Mouse (Mus musculus) skeletal muscle tissue, adult 2 months (tissue): ENCODE results near the gene Tmbim1.
"Not testable (repeated sequence)": the region's sequence is repeated elsewhere in the genome, so short reads cannot be mapped to it uniquely, and the experiment has no call there.

ENCODE experiments used
- DNase-seq: peaks from one replicate; pipeline ENCODE4 v3.0.0-alpha.2; 2012; ENCODE audit warnings: low read depth, low spot score

Gene Tmbim1

DNA sequence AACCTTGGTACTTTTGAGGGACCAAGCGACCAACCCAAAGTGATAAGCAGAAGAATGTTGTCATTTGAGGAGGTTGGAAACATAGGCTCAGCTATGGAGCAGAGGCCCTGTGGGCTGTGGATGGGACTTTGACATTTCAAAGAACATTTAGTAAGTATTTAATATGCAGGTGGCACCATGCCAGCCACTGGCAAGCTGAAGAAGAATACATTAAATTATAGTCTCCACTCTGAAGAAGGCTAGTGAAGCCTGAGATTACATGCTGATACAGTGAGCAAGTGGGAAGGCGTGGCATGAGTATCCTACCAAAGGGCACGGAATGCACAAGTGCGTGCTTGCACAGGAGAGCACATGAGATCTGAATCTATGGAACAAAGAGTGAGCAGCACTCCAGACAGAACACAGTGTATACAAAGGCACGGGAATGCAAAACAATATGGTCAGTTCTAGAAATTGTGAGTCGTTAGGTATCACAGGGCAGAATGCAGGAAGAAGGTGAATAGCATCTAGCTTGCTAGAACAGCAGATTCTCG lies 24.5 kb upstream of the Tmbim1 start:
- no peak for DNase-seq

DNA sequence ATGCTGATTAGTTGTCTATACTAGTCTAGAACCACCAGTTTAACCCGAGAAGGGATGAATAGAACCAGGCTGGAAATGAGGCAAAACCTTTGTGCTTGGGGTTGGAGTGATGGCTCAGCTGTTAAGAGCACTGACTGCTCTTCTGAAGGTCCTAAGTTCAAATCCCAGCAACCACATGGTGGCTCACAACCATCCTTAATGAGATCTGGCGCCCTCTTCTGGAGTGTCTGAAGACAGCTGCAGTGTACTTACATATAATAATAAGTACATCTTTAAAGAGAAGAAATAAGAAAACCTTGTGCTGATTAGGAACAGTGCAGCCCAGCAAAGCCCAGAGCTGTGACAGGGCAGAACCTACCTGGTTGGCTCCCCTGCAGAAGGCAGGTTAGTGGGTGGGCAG lies 21.5 kb upstream of the Tmbim1 start:
- not testable (repeated sequence) for DNase-seq

DNA sequence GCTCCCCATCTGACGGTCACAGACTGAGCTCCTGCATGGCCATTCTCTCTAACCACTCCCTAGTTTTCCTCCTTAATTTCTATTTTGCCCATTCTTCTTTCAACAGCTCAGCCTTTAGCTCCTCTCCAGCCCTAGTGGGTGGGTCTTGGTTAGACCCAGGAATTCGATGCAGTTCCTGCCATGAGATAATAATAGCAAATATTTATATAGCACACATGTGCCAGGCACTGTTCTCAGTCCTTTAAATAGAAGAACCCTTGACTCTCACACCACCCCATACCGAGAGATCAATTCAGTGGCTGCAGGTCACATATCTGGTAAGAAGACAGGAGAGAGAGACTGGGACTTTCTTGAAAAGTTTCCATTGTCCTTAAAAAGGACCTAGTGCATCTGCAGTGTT lies 16.0 kb upstream of the Tmbim1 start:
- DNase-seq, result no peak

DNA sequence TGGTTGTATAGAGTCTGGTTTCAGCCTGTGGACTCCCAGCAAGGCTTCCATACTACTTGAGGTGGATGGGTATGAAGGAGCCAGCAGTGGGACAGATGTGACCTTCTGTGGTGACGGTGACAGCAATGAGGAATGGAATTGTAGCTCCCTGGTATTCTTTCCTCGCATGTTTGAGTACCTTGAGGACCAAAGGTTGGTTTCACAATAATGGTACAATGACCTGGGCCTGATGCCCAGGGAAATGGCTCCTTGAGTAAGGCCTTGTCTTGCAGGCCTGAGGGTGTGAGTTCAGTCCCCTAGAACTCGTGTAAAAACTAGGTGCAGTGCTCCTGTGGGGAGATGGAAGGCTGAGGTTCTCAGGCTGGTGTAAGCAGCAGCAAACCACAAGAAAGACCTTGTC lies 13.3 kb upstream of the Tmbim1 start:
- no peak for DNase-seq

DNA sequence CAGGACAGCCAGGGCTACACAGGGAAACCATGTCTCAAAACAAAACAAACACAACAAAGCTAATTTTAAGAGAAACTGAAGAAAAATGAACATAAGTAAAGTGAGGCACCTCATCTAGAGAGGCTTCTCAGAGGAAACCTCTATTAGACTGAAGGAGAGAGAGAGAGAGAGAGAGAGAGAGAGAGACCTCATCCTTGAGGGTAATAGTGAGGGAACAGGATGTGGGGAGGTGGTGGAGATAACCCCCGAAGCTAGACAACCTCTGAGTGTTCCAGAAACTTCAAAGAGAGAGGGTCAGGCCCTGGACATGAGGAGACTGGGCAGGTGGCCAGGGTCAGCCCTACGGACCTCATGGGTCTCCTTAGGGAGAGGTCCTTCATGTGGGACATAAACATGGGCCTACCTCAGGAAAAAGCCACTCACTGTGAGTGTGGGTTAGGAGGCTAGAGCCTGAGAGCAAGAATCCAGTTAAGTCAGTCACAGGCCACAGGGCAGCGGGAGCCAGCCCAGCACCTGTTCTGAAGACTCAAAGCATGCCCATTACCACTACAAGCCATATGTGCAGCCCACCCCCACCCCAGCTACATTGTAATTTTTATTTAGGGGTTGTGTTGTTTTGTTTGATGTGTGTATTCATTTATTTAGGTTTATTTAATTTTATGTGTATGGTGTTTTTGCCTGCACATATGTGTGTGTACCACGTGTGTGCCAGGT lies 10.8 kb upstream of the Tmbim1 start:
- DNase-seq, result no peak

DNA sequence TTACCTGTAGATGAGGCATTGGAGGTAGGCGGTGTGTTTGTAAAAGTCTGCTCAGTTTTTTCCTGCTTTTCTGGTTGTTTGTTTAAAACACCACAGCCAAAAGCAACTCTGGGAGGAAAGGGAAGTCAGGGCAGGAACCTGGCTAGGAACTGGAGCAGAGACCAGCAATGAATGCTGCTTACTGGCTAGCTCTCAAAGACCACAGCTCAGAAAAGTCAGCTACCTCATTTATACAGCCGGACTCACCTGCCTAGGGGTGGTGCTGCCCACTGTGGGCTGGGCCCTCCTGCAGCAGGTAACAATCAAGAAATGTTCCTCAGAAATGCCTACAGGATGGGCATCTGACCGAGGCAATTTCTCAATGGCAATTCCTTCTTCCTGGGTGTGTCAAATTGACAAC lies 9.4 kb upstream of the Tmbim1 start:
- DNase-seq, result no peak

DNA sequence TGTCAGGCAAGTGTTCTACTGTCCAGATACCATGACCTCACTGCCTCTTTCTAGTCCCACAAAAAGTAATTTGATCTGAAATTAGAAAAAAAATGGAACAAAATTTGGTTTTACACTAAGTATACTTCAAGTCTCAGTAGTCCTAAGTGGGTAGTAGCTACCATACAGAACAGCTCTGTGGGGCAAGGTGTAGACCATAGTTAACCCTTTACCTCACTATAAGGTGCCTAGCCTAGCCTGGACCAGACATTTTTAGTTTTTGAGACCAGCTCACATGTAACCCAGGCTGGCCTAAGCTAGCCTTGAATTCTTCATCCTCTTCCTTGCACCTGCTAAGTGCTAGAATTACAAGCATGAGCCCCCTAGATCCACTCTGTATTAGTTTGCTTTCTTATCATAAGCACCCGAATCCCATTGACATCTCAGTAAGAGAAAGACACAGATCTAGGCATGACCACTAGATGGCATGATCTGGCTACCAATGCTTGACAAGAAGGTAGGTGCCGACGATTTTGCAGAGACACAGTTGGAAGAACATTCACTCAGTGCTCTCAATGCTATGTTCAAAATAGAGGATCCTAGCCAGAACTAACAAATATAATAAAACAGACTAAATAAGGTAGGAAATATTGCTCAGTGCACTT lies 7.7 kb upstream of the Tmbim1 start:
- peak; percentile 78 for DNase-seq

DNA sequence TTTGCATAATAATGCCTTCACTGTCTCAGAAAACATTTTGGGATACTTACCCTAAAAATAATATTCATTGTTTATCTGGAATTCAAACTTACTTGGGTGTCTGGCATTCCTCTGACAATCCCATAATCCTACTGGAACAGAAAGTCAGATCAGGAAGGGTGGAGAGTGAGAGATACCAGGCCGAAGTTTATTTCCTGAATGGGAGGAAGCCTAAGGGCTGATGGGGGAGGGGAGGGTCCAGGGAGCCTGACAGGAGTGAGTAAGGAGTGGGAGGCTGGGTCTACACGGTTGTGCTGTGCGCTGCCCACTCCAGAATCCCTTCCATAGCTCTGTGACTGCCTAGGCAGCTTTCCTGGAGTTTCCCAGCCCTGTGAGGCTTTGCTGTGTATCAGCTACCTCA lies 4.3 kb upstream of the Tmbim1 start:
- no peak for DNase-seq

DNA sequence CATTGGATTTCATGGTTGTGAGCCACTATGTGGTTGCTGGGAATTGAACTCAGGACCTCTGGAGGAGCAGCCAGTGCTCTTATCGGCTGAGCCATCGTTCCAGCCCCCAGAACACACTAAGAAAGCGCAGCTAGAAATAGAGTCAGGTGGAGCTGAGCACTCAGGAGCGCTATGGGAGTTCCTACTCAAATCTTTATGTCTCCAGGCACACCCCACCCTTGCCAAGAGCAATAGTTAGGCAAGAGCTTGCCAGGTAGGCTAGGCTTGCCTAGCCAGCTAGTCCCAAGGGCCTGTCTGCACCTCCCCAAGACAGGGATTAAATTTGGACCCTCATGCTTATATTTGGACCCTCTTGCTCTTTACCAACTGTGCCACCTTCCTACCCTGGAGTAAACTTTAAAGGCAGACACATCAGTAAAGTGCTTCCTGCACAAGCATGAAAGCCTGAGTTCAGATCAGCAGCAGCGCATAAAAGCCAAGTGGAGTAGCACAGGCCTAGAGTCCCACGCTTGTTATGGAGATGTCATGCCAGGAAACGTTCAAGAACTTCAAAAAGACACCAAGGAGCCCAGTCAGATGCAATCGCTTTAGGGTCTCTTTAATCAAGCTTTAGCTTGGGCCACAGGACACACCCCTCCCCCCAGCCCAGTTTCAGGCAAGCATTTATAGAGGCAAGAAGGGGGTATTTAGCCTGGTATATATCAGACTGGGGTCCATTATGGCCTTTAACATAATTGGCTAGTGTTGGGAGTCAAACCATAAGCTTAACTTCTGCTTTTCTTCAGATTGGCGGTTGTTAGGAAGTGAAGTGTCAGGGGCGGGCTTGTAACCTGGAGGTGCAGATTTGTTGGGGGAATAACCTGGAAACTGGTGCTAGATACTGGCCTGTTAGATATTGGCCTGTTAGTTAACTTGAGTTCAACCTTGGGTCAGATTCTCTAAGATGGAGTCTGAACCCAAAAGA lies 2.9 kb upstream of the Tmbim1 start:
- no peak for DNase-seq

DNA sequence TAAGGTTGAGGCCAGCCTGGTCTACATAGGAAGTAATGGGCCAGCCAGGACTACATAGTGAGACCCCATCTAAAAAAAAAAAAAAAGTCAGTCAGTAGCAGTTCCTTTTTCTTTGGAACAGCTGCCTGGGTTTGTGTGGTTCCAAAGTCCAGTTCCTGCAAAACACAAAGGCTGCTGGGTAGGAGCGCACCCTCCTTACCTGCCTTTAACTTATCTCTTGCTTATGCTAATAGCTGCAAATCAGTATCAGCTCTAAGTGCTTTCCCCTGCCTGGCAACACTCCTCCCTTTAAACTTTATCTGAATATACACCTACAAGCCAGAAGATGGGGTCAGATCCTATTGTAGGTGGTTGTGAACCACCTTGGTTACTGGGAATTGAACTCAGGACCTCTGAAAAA lies 1.7 kb upstream of the Tmbim1 start:
- DNase-seq, result no peak

DNA sequence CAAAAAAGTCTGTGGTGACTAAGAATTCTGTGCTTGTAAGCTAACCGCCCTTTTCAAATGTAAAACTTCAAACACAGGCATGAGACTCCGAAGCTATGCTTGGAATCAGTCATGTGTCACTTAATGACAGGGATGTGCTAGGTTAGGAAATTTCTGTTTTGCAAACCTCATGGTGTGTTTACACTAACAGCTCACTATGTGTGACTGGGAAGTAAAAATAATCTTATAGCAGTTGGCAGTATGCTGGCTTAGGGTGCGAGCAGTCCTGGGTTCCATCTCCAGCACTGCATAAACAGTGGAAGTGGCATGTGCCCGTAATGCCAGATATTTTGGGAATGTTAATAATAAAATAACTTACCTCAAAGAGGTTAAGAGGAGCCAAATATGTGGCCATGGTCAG lies 476 bp downstream of the Tmbim1 start:
- no peak for DNase-seq

DNA sequence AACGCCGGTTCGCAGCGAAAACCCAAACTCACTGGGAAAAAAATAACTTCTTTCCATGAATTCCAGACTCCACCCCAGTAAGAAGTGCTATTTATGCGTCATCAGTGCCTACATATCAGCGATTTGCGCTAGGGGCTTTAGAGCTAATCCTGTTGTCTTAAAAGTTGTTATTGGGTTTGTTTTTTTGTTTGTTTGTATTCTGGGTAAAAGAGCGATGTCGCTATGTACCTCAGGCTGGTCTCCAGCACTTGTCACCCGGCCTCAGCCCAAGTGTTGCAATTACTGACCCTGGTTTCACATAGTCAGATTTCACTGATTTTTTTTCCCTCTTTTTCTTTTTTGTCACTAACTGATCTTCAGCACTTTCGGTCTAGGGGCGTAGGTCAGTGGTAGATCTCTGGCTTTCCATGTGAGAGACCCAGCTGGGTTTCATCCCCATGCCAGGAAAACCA lies 1.1 kb downstream of the Tmbim1 start:
- no peak for DNase-seq

DNA sequence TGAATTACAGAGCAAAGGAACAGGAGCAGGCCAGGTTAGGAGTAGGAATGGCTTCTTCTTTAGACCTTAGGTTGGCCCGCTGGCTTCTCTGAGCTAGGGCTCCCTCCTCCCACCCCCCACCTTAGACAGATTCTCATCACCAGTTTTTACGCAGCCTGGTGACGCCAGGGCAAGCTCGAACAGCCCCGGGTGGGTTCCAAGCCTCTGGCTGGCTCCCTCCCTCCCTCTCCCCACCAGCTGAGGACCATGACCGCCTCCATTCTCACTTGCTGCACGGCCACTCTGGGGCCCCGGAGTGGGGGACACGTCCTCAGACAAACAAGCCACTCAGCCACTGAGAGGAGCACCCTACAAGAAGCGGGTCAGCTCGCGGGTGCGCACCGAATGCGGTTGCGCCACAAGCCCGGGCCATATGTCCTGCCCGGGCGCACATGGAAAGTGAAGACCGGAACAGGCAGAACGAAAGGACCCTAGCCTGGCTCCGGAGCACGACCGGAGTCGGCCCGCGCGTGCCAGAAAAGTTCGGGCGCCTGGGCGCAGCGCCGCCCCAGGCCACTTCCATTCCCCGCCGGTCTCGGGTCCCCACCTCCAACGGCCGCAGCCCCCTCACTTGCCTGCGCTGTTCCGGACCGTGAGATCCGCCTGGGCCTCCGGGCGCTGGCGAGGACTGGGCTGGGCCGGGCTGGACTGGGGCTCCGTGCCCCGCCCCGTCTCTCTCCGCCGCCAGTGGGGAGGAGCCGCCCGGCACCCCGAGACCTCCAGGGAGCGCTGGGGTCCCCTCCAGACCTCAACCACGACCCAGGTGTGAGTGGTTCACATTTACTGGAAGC lies 1.7 kb downstream of the Tmbim1 start:
- peak; percentile 53 for DNase-seq

DNA sequence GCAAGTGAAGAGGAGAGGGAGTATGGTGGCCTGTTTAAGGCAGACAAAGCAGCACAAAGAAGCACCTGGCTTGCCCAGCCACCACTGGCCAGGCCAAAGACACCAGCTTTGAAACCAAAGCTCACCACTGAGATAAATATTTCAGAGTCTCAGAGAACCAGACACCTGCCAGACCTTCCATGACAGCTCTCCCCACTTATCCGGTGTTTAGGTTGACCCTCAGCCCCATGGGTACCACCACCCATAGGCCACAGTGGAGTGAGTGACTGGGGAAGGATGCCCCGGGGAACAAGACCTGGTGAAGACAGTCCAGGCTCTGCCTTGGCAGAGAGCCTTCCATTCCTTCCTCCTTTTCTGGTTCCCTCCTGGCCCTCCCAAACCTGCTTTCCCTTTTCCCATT lies 2.6 kb downstream of the Tmbim1 start:
- no peak for DNase-seq

DNA sequence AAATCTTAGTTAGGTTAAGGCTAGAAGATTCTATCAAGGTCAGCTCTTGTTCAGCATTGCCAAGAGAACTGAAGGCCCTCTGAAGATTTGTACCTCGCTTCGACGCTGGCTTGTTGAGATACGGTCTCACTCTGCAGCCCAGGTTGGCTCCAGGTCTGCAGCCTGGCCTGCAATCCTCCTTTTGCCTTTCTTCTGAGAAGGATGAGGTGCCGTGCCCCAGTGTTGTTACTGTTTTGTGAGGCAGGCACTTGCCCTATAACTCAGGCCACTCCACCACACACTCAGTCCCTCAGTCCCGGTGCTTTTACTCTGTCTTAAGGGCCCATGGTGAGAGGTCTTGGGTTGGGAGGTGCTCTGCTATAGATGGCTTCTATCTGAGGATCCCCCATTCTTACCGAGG lies 3.2 kb downstream of the Tmbim1 start:
- no peak for DNase-seq

DNA sequence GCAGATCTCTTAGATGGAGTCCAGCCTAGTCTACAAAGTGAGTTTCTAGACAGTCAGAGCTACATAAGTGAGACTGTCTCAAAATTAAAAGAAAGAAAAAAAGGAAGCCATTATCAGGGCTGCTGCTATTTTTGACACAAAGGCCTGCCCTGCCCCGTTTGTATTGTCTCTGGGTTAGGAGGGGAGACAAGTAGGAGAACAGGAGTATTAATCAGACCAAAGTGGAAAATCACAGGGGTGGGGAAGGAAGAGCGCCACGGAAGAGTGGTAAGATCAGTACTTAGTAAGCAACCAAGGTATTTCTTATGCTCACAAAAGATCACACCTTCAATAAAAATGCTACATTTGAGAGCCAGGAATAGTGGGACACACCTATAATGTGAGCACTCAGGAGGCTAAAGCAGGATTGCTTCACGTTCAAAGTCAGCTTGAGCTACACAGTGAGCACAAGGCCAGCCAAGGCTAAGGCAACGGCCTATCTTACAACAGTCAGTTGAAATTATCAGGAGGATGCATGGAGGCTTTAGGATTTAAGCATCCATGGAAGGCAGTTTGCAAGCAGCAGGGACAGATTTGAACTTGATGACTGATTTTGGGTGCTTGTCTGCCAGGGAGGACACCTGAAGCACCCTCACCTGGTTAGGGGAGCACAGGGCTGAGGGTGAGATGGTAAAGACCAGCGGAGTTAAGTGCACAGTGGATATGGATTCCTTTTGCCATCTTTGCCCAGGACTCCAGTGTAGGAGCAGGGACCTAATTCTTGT lies 4.9 kb downstream of the Tmbim1 start:
- no peak for DNase-seq

DNA sequence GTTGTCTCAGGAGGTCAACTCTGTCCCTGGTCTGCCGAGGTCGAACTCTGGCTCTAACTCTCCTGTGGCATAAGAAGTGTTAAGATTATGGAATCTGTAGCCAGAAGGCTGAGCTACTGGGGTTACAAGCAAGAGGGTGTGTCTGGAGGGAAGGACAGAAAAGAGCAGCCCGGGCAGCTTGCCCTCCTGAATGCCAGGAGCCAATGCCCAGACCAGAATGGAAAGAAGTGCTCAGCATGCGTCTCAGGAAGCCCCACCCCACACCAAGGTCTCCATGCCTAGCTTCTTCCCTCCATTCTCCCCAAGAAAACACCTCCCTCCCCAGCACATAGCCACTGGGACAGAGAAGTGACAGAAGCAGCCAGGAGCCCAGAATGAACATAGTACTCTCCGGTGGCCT lies 6.4 kb downstream of the Tmbim1 start:
- DNase-seq, result peak; percentile 81

DNA sequence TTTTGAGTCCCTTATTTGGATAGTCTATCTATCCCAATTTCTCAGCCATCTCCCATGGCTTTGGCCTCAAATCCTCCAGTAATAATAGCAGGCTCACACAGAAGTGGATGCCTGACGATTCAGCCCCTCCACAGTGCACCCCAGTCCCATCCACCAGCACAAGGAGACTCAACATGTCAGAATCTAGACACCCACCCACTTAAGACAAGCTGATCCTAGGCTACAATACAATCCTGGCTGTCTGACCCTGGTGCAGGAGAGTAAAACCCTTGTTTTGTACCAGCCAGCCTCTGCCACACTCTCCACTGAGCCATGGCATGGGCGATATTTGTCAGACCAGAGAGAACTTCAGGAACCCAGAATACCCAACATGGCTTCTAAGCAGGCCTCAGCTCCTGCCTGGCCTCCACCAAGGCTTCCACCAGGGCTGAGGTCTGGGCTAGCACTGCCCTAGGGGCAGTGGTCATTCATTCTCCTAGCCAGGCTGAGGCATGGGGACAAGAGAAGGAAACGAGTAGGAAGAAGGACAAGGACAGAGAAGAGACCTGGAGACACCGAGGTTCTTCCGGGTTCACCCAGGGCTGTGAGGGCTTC lies 7.2 kb downstream of the Tmbim1 start:
- DNase-seq, result no peak

DNA sequence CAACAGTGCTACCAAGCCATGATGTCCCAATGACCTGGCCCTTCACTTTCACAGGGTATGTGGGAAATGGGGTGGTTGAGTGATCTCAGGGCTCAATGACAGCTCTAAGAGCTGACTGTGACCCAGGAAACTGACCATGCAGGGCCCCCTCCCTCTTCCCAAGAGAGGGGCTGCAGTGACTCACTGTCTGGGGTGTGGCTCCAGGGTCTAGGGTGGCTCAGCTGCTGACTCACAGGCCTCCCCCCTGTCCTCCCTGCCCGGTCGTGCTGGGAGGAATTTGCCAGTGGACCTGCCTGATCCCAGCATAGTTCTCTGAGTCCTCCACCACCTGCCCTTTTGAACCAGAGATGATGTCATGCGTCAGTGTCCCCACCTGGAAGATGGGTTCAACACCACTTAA lies 8.2 kb downstream of the Tmbim1 start:
- DNase-seq, result peak; percentile 32

DNA sequence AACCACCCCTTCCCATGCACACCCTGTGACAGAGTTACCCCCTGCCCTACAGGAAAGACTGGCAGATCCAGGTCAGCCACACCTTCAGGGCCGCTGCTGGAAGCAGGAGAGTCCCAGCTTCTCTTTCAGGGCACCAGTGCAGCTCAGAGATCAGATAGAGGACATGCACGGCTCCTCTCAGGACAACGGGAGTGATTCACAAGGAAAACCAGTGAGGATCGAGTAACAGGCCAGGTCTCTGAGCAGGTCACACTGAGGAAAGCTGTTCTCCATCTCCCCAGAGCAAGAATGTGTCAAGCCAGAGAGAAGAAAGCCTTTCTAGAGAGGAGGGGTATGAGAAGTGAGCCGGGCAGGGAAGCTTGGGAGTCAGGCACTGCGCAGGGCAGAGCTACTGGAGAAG lies 8.9 kb downstream of the Tmbim1 start:
- no peak for DNase-seq
